Mouse (Mus musculus) liver, embryonic 15.5 days (tissue): ENCODE measurements at regions not wholly inside any gene's neighbourhood (a gene's known extent, or its start where the extent isn't known, plus 50 kb on each side); places are given as distances from the start of the nearest gene placed in this dataset.
"Not testable (repeated sequence)": the region's sequence is repeated elsewhere in the genome, so short reads cannot be mapped to it uniquely, and the experiment has no call there.

ENCODE experiments used
- ATAC-seq: fragments of 200-750 bp; cut with Nextera tagmentation; 2 replicates; pipeline ENCODE4 v1.8.0; 2017; ENCODE audit warnings: moderate number of reproducible peaks, mild to moderate bottlenecking, moderate library complexity; ENCODE audit not compliant: insufficient read depth
- H3K27ac ChIP-seq: fragments of 300-500 bp; sonication (generic); replicated peaks from 2 replicates; pipeline ENCODE4 v1.5.1; 2015; ENCODE audit warnings: mild to moderate bottlenecking, inconsistent platforms
- H3K27me3 ChIP-seq: fragments of 300-500 bp; sonication (generic); 2 replicates; pipeline ENCODE4 v1.6.1; 2015; ENCODE audit warnings: mild to moderate bottlenecking, inconsistent platforms
- H3K36me3 ChIP-seq: fragments of 300-500 bp; sonication (generic); replicated peaks from 2 replicates; pipeline ENCODE4 v1.6.1; 2015; ENCODE audit warnings: moderate library complexity, mild to moderate bottlenecking, inconsistent platforms
- H3K4me1 ChIP-seq: fragments of 300-500 bp; sonication (generic); replicated peaks from 2 replicates; pipeline ENCODE4 v1.6.1; 2015; ENCODE audit warnings: inconsistent platforms
- H3K4me2 ChIP-seq: fragments of 300-500 bp; sonication (generic); 2 replicates; pipeline ENCODE4 v1.6.1; 2015; ENCODE audit warnings: moderate library complexity, mild to moderate bottlenecking, inconsistent platforms
- H3K4me3 ChIP-seq: fragments of 300-500 bp; sonication (generic); replicated peaks from 2 replicates; pipeline ENCODE4 v1.5.1; 2015; ENCODE audit warnings: mild to moderate bottlenecking, inconsistent platforms
- H3K9ac ChIP-seq: fragments of 300-500 bp; sonication (generic); 2 replicates; pipeline ENCODE4 v1.6.1; 2015; ENCODE audit warnings: moderate library complexity, mild to moderate bottlenecking, inconsistent platforms
- H3K9me3 ChIP-seq: fragments of 300-500 bp; sonication (generic); replicated peaks from 2 replicates; pipeline ENCODE4 v1.6.1; 2016; ENCODE audit warnings: inconsistent platforms
- WGBS: fragments of 180-500 bp; shearing (Covaris S2); methylation state at CpG from one replicate; pipeline ENCODE4 v1.1.7; 2015; ENCODE audit warnings: mixed read lengths; ENCODE audit not compliant: insufficient replicate concordance; 5-methylcytosine and 5-hydroxymethylcytosine counted together

- not testable (repeated sequence) for H3K27me3 ChIP-seq, H3K4me2 ChIP-seq, H3K36me3 ChIP-seq, H3K9ac ChIP-seq, ATAC-seq, H3K4me1 ChIP-seq, H3K4me3 ChIP-seq, H3K27ac ChIP-seq, H3K9me3 ChIP-seq
- 55% methylated on average over 21 of the region's 21 CpGs for WGBS
Measured at GRCm38 (mm10) chrX:103129347-103129746, 57.1 kb downstream of the Nap1l2 start.

GRCm38 (mm10) chrX:103109181-103109580, 77.3 kb downstream of the Nap1l2 start:
- no peaks in the 10 kb centered on the region for H3K27me3 ChIP-seq
- WGBS = 24% methylated on average over 1 of the region's 1 CpGs
- no peaks in the 10 kb centered on the region for H3K36me3 ChIP-seq
- no peak overlapping the region for H3K4me2 ChIP-seq
- H3K4me1 ChIP-seq = no peaks in the 10 kb centered on the region
- no peak overlapping the region for H3K27ac ChIP-seq
- ATAC-seq = no peak
- no peak overlapping the region for H3K9ac ChIP-seq
- no peak overlapping the region for H3K4me3 ChIP-seq
- no peaks in the 10 kb centered on the region for H3K9me3 ChIP-seq

- not testable (repeated sequence) for H3K27ac ChIP-seq, H3K4me3 ChIP-seq, H3K4me1 ChIP-seq, H3K27me3 ChIP-seq, H3K9me3 ChIP-seq, ATAC-seq, H3K4me2 ChIP-seq, H3K9ac ChIP-seq, H3K36me3 ChIP-seq
- WGBS = no CpG with 5 or more reads among the region's 50 CpGs
Measured at GRCm38 (mm10) chrX:103067730-103068621, 118.5 kb downstream of the Nap1l2 start.

GRCm38 (mm10) chrX:103067107-103067506, 119.3 kb downstream of the Nap1l2 start:
- not testable (repeated sequence) for H3K27me3 ChIP-seq, H3K9me3 ChIP-seq, H3K9ac ChIP-seq, H3K4me1 ChIP-seq, H3K4me3 ChIP-seq, H3K27ac ChIP-seq, H3K4me2 ChIP-seq, ATAC-seq, H3K36me3 ChIP-seq
- WGBS = no CpG with 5 or more reads among the region's 45 CpGs

- H3K4me3 ChIP-seq = no peak overlapping the region; the same call in 1 of the 2 replicates
- H3K36me3 ChIP-seq = no peaks in the 10 kb centered on the region
- 10% methylated on average over 22 of the region's 22 CpGs for WGBS
- no peak for ATAC-seq
- H3K27ac ChIP-seq = no peak overlapping the region
- peak overlapping the region; percentile 46 for H3K4me2 ChIP-seq
- peaks cover 13% of the 10 kb centered on the region for H3K27me3 ChIP-seq
- no peaks in the 10 kb centered on the region for H3K9me3 ChIP-seq
- H3K4me1 ChIP-seq = no peaks in the 10 kb centered on the region
- no peak overlapping the region for H3K9ac ChIP-seq
Measured at GRCm38 (mm10) chrX:103026256-103027028, 98.3 kb downstream of the 1700018G05Rik start.

GRCm38 (mm10) chrX:103025495-103025894, 97.3 kb downstream of the 1700018G05Rik start:
- WGBS = 9% methylated on average over 3 of the region's 3 CpGs
- not testable (repeated sequence) for H3K4me1 ChIP-seq, H3K4me2 ChIP-seq

GRCm38 (mm10) chrX:103013425-103014057, 85.4 kb downstream of the 1700018G05Rik start:
- H3K27me3 ChIP-seq, H3K27ac ChIP-seq, H3K4me1 ChIP-seq, ATAC-seq, H3K4me3 ChIP-seq, H3K9ac ChIP-seq, H3K9me3 ChIP-seq, H3K4me2 ChIP-seq, H3K36me3 ChIP-seq: not testable (repeated sequence)
- WGBS = no CpG with 5 or more reads among the region's 61 CpGs

More at GRCm38 (mm10) chrX:103025495-103025894, 97.3 kb downstream of the 1700018G05Rik start:
- peaks cover 14% of the 10 kb centered on the region for H3K27me3 ChIP-seq
- not testable (repeated sequence) for ATAC-seq, H3K4me3 ChIP-seq, H3K9me3 ChIP-seq, H3K36me3 ChIP-seq, H3K27ac ChIP-seq, H3K9ac ChIP-seq

GRCm38 (mm10) chrX:103012298-103013243, 84.4 kb downstream of the 1700018G05Rik start:
- not testable (repeated sequence) for H3K9me3 ChIP-seq, H3K36me3 ChIP-seq, H3K27ac ChIP-seq, H3K9ac ChIP-seq, H3K4me1 ChIP-seq, H3K4me3 ChIP-seq, H3K27me3 ChIP-seq, ATAC-seq, H3K4me2 ChIP-seq
- no CpG with 5 or more reads among the region's 56 CpGs for WGBS

GRCm38 (mm10) chrX:102993956-102994355, 65.8 kb downstream of the 1700018G05Rik start:
- 44% methylated on average over 1 of the region's 3 CpGs for WGBS
- H3K4me1 ChIP-seq, H3K4me3 ChIP-seq, H3K27me3 ChIP-seq, ATAC-seq, H3K9me3 ChIP-seq, H3K4me2 ChIP-seq, H3K27ac ChIP-seq, H3K9ac ChIP-seq, H3K36me3 ChIP-seq: not testable (repeated sequence)
